Mouse (Mus musculus) intestine, postnatal 0 days (tissue): ENCODE measurements at regions not wholly inside any gene's neighbourhood (a gene's known extent, or its start where the extent isn't known, plus 50 kb on each side); places are given as distances from the start of the nearest gene placed in this dataset.

Experiments
- ATAC-seq: fragments of 200-750 bp; cut with Nextera tagmentation; 2 replicates; pipeline ENCODE4 v1.8.0; 2017; ENCODE audit warnings: mild to moderate bottlenecking, moderate TSS enrichment, moderate library complexity
- H3K27ac ChIP-seq: fragments of 300-500 bp; sonication (generic); 2 replicates; pipeline ENCODE4 v1.5.1; 2014; ENCODE audit warnings: mild to moderate bottlenecking, low read depth, low read length, moderate library complexity
- H3K27me3 ChIP-seq: fragments of 300-500 bp; sonication (generic); replicated peaks from 2 replicates; pipeline ENCODE4 v1.6.1; 2014; ENCODE audit warnings: low read length, mixed read lengths; ENCODE audit not compliant: control insufficient read depth, insufficient read depth
- H3K36me3 ChIP-seq: fragments of 300-500 bp; sonication (generic); 2 replicates; pipeline ENCODE4 v1.6.1; 2014; ENCODE audit warnings: mild to moderate bottlenecking, moderate library complexity; ENCODE audit not compliant: control insufficient read depth, insufficient read depth
- H3K4me1 ChIP-seq: fragments of 300-500 bp; sonication (generic); replicated peaks from 2 replicates; pipeline ENCODE4 v1.6.1; 2014; ENCODE audit warnings: antibody characterized with exemption, low read length, mixed read lengths; ENCODE audit not compliant: control insufficient read depth, insufficient read depth
- H3K4me2 ChIP-seq: fragments of 300-500 bp; sonication (generic); replicated peaks from 2 replicates; pipeline ENCODE4 v1.6.1; 2014; ENCODE audit warnings: low read depth, mild to moderate bottlenecking, moderate library complexity
- H3K4me3 ChIP-seq: fragments of 300-500 bp; sonication (generic); 2 replicates; pipeline ENCODE4 v1.5.1; 2014; ENCODE audit warnings: low read depth, low read length
- H3K9ac ChIP-seq: fragments of 300-500 bp; sonication (generic); 2 replicates; pipeline ENCODE4 v1.6.1; 2014; ENCODE audit warnings: mild to moderate bottlenecking, low read depth, low read length
- H3K9me3 ChIP-seq: fragments of 300-500 bp; sonication (generic); 2 replicates; pipeline ENCODE4 v1.6.1; 2016; ENCODE audit warnings: mixed run types; ENCODE audit not compliant: control insufficient read depth
- CTCF ChIP-seq: sonication (generic); IDR thresholded peaks from 2 replicates; pipeline ENCODE4 v1.5.1; 2016; ENCODE audit warnings: low read depth, mild to moderate bottlenecking, control low read depth, antibody characterized with exemption, moderate library complexity
- WGBS: fragments of 180-500 bp; shearing (Covaris S2); extraction: QIAGEN DNeasy Blood & Tissue Kit; methylation state at CpG from one replicate; pipeline ENCODE4 v1.1.7; 2014; 5-methylcytosine and 5-hydroxymethylcytosine counted together

- Histone ChIP-seq H3K27me3 (no peaks in the 10 kb centered on the region), H3K4me1 (no peaks in the 10 kb centered on the region), H3K36me3 (no peaks in the 10 kb centered on the region), H3K9ac (no peak overlapping the region), H3K27ac (no peak overlapping the region), H3K4me2 (no peak overlapping the region), H3K4me3 (no peak overlapping the region), H3K9me3 (no peaks in the 10 kb centered on the region)
- WGBS: 78% methylated on average over 3 of the region's 3 CpGs
- no peak for TF ChIP-seq CTCF
- ATAC-seq: no peak
Observed at GRCm38 (mm10) chr12:9460193-9460592, 109.7 kb upstream of the Osr1 start.

- Histone ChIP-seq H3K4me1 (no peaks in the 10 kb centered on the region), H3K9me3 (no peaks in the 10 kb centered on the region), H3K4me3 (no peak overlapping the region), H3K27me3 (no peaks in the 10 kb centered on the region), H3K4me2 (no peak overlapping the region), H3K27ac (no peak overlapping the region), H3K9ac (no peak overlapping the region), H3K36me3 (no peaks in the 10 kb centered on the region)
- ATAC-seq: no peak
- WGBS: 58% methylated on average over 3 of the region's 3 CpGs
- no peak for TF ChIP-seq CTCF
Observed at GRCm38 (mm10) chr12:9469655-9470470, 100.1 kb upstream of the Osr1 start.

- 67% methylated on average over 2 of the region's 2 CpGs for WGBS
- Histone ChIP-seq H3K27me3 (no peaks in the 10 kb centered on the region), H3K4me2 (no peak overlapping the region), H3K27ac (no peak overlapping the region), H3K4me1 (no peaks in the 10 kb centered on the region), H3K36me3 (no peaks in the 10 kb centered on the region), H3K9me3 (no peaks in the 10 kb centered on the region), H3K4me3 (no peak overlapping the region), H3K9ac (no peak overlapping the region)
- no peak for TF ChIP-seq CTCF
- no peak for ATAC-seq
Observed at GRCm38 (mm10) chr12:9475836-9476235, 94.1 kb upstream of the Osr1 start.

- no peaks in the 10 kb centered on the region for H3K36me3 ChIP-seq
- H3K4me3 ChIP-seq: no peak overlapping the region
- no peak overlapping the region for H3K9ac ChIP-seq
- H3K4me2 ChIP-seq: no peak overlapping the region
- H3K9me3 ChIP-seq: no peaks in the 10 kb centered on the region
- H3K4me1 ChIP-seq: no peaks in the 10 kb centered on the region
- no peak overlapping the region for H3K27ac ChIP-seq
- no peak for ATAC-seq
- no peaks in the 10 kb centered on the region for H3K27me3 ChIP-seq
- 43% methylated on average over 1 of the region's 1 CpGs for WGBS
- no peak for TF ChIP-seq CTCF
Observed at GRCm38 (mm10) chr12:9478201-9478600, 91.7 kb upstream of the Osr1 start.

GRCm38 (mm10) chr12:9487674-9488413 lies 82.1 kb upstream of the Osr1 start:
- ATAC-seq: no peak
- Histone ChIP-seq H3K9me3 (no peaks in the 10 kb centered on the region), H3K4me2 (no peak overlapping the region), H3K27me3 (no peaks in the 10 kb centered on the region), H3K4me1 (no peaks in the 10 kb centered on the region), H3K9ac (no peak overlapping the region), H3K36me3 (no peaks in the 10 kb centered on the region), H3K27ac (no peak overlapping the region), H3K4me3 (no peak overlapping the region)
- WGBS: 67% methylated on average over 8 of the region's 8 CpGs
- no peak for TF ChIP-seq CTCF

- Histone ChIP-seq H3K4me3 (no peak overlapping the region), H3K9ac (no peak overlapping the region), H3K36me3 (no peaks in the 10 kb centered on the region), H3K4me2 (no peak overlapping the region), H3K27ac (no peak overlapping the region), H3K27me3 (no peaks in the 10 kb centered on the region), H3K4me1 (no peaks in the 10 kb centered on the region), H3K9me3 (no peaks in the 10 kb centered on the region)
- TF ChIP-seq CTCF: no peak
- WGBS: 74% methylated on average over 5 of the region's 5 CpGs
- ATAC-seq: no peak
Observed at GRCm38 (mm10) chr12:9513926-9514325, 56.0 kb upstream of the Osr1 start.
